Mouse (Mus musculus): ENCODE results near the gene Vti1a.

- TF ChIP-seq CTCF (IDR thresholded peaks at IDR 0.05; ENCODE audit: low read depth) (no peak), EP300 (IDR thresholded peaks at IDR 0.05; ENCODE audit: low read depth) (no peak)
Measured at GRCm38 (mm10) chr19:55319036-55319435, 2.9 kb downstream of the Vti1a start.
